Mouse (Mus musculus) neural tube, embryonic 14.5 days (tissue): ENCODE data around the gene Mup5. TPM values are rescaled to one million over a fixed set of nuclear protein-coding genes. Genes with fewer than 3 reads are reported as not detected.
"Not testable (repeated sequence)": the region's sequence is repeated elsewhere in the genome, so short reads cannot be mapped to it uniquely, and the experiment has no call there.

ENCODE experiments used
- ATAC-seq: fragments of 200-750 bp; cut with Nextera tagmentation; 2 replicates; pipeline ENCODE4 v1.8.0; 2017; ENCODE audit warnings: low read depth, mild to moderate bottlenecking, moderate TSS enrichment, moderate library complexity
- H3K27ac ChIP-seq: fragments of 300-500 bp; sonication (generic); 2 replicates; pipeline ENCODE4 v1.5.1; 2014; ENCODE audit warnings: low read depth, mild to moderate bottlenecking, control low read depth, low read length, moderate library complexity, mixed read lengths
- H3K27me3 ChIP-seq: fragments of 300-500 bp; sonication (generic); 2 replicates; pipeline ENCODE4 v1.6.1; 2014; ENCODE audit warnings: low read length; ENCODE audit not compliant: control insufficient read depth, insufficient read depth
- H3K36me3 ChIP-seq: fragments of 300-500 bp; sonication (generic); 2 replicates; pipeline ENCODE4 v1.6.1; 2014; ENCODE audit warnings: low read length, mixed read lengths; ENCODE audit not compliant: control insufficient read depth, insufficient read depth
- H3K4me1 ChIP-seq: fragments of 300-500 bp; sonication (generic); 2 replicates; pipeline ENCODE4 v1.6.1; 2014; ENCODE audit warnings: low read length; ENCODE audit not compliant: control insufficient read depth, insufficient read depth
- H3K4me2 ChIP-seq: fragments of 300-500 bp; sonication (generic); 2 replicates; pipeline ENCODE4 v1.6.1; 2014; ENCODE audit warnings: mild to moderate bottlenecking, low read depth, low read length, control low read depth
- H3K4me3 ChIP-seq: fragments of 300-500 bp; sonication (generic); 2 replicates; pipeline ENCODE4 v1.5.1; 2014; ENCODE audit warnings: low read depth, low read length, control low read depth, mixed read lengths
- H3K9ac ChIP-seq: fragments of 300-500 bp; sonication (generic); replicated peaks from 2 replicates; pipeline ENCODE4 v1.6.1; 2014; ENCODE audit warnings: low read depth, mild to moderate bottlenecking, control low read depth, low read length, mixed read lengths
- H3K9me3 ChIP-seq: fragments of 300-500 bp; sonication (generic); 2 replicates; pipeline ENCODE4 v1.6.1; 2016; ENCODE audit warnings: low read length; ENCODE audit not compliant: control insufficient read depth
- WGBS: fragments of 180-500 bp; shearing (Covaris S2); extraction: QIAGEN DNeasy Blood & Tissue Kit; methylation state at CpG from one replicate; pipeline ENCODE4 v1.1.7; 2014; 5-methylcytosine and 5-hydroxymethylcytosine counted together
- polyA plus RNA-seq: library from polyadenylated mRNA; unstranded; fragments of >200 nt; fragmentation: Nextera tagmentation; extraction: Ambion mirVana; gene quantifications from 2 replicates; pipeline ENCODE4 v1.2.1, GENCODE M21; 2014

Mup5 gene
- polyA plus RNA-seq, 1 experiment from 2014 or later, result not detected

- no peaks in the 10 kb centered on the region for H3K27me3 ChIP-seq
- no peaks in the 10 kb centered on the region for H3K9me3 ChIP-seq
- no peaks in the 10 kb centered on the region for H3K36me3 ChIP-seq
- H3K9ac ChIP-seq, result no peak overlapping the region
- 90% methylated on average over 2 of the region's 2 CpGs for WGBS
- H3K4me2 ChIP-seq, result no peak overlapping the region
- ATAC-seq, result no peak
- H3K4me3 ChIP-seq, result no peak overlapping the region
- H3K4me1 ChIP-seq, result no peaks in the 10 kb centered on the region
- H3K27ac ChIP-seq, result no peak overlapping the region
Measured at GRCm38 (mm10) chr4:61815602-61816001, 19.4 kb downstream of the Mup5 start.

- ATAC-seq, result no peak
- H3K36me3 ChIP-seq, result no peaks in the 10 kb centered on the region
- H3K4me2 ChIP-seq, result no peak overlapping the region
Measured at GRCm38 (mm10) chr4:61813435-61813834, 21.6 kb downstream of the Mup5 start.

GRCm38 (mm10) chr4:61811193-61811592 lies 23.8 kb downstream of the Mup5 start:
- 22% methylated on average over 2 of the region's 2 CpGs for WGBS
- not testable (repeated sequence) for H3K4me1 ChIP-seq, H3K27me3 ChIP-seq, H3K27ac ChIP-seq, H3K9ac ChIP-seq, ATAC-seq, H3K4me3 ChIP-seq, H3K9me3 ChIP-seq, H3K36me3 ChIP-seq, H3K4me2 ChIP-seq

More at GRCm38 (mm10) chr4:61813435-61813834, 21.6 kb downstream of the Mup5 start:
- no peaks in the 10 kb centered on the region for H3K9me3 ChIP-seq
- no peak overlapping the region for H3K9ac ChIP-seq
- no peaks in the 10 kb centered on the region for H3K4me1 ChIP-seq
- H3K27ac ChIP-seq, result no peak overlapping the region
- no peaks in the 10 kb centered on the region for H3K27me3 ChIP-seq
- no peak overlapping the region for H3K4me3 ChIP-seq

GRCm38 (mm10) chr4:61808926-61809325 lies 26.1 kb downstream of the Mup5 start:
- not testable (repeated sequence) for ATAC-seq, H3K27ac ChIP-seq, H3K4me3 ChIP-seq, H3K4me2 ChIP-seq, H3K36me3 ChIP-seq, H3K4me1 ChIP-seq, H3K27me3 ChIP-seq, H3K9ac ChIP-seq, H3K9me3 ChIP-seq
- WGBS, result 88% methylated on average over 3 of the region's 3 CpGs

GRCm38 (mm10) chr4:61789699-61790098 lies 45.3 kb downstream of the Mup5 start:
- not testable (repeated sequence) for ATAC-seq, H3K4me2 ChIP-seq
- WGBS, result 95% methylated on average over 1 of the region's 1 CpGs

GRCm38 (mm10) chr4:61784231-61784630 lies 50.8 kb downstream of the Mup5 start:
- H3K9me3 ChIP-seq, H3K4me2 ChIP-seq, H3K4me3 ChIP-seq, H3K27me3 ChIP-seq, H3K36me3 ChIP-seq, H3K9ac ChIP-seq, ATAC-seq, H3K27ac ChIP-seq, H3K4me1 ChIP-seq: not testable (repeated sequence)
- whole genome bisulfite sequencing, result 88% methylated on average over 1 of the region's 1 CpGs

More at GRCm38 (mm10) chr4:61789699-61790098, 45.3 kb downstream of the Mup5 start:
- not testable (repeated sequence) for H3K27ac ChIP-seq, H3K36me3 ChIP-seq, H3K4me1 ChIP-seq, H3K27me3 ChIP-seq, H3K4me3 ChIP-seq, H3K9me3 ChIP-seq, H3K9ac ChIP-seq

- H3K36me3 ChIP-seq, H3K4me3 ChIP-seq, H3K27ac ChIP-seq, H3K4me1 ChIP-seq, ATAC-seq, H3K9ac ChIP-seq, H3K9me3 ChIP-seq, H3K27me3 ChIP-seq, H3K4me2 ChIP-seq: not testable (repeated sequence)
- 75% methylated on average over 1 of the region's 5 CpGs for WGBS
Measured at GRCm38 (mm10) chr4:61782169-61782568, 52.9 kb downstream of the Mup5 start, which contains the start of gene Mup19. Gene Mup19 (minus strand): TSS chr4:61782269.

Other genes starting within 250 kb of the Mup5 start
- gene Mup17, start 239.4 kb downstream of the Mup5 start, polyA plus RNA-seq, result not detected in 2 replicates
- gene Mup18, start 161.1 kb downstream of the Mup5 start, polyA plus RNA-seq, result not detected in 2 replicates
- gene Mup19, start 53.0 kb downstream of the Mup5 start, polyA plus RNA-seq, result not detected in 2 replicates
- gene Mup20, start 218.9 kb upstream of the Mup5 start, polyA plus RNA-seq, result not detected in 2 replicates